Mouse (Mus musculus) left cerebral cortex, adult 8-10 months (tissue): Measurements from ENCODE around the gene Eef1akmt2. TPM values are rescaled to one million over a fixed set of nuclear protein-coding genes. Genes with fewer than 3 reads are reported as not detected.
A peak's percentile ranks its signal among the peaks of the same experiment; 100 is the strongest.

Source experiments
- DNase-seq, 2 experiments: peaks; one replicate each; pipeline ENCODE4 v3.0.0; 2022; ENCODE audit warnings: low spot score in 2 of 2
- total RNA-seq, 4 experiments: library from RNA; stranded (reverse); gene quantifications; 2 replicates each; pipeline ENCODE4 v1.2.4; 2022

The Eef1akmt2 gene
- total RNA-seq, 4 experiments from 2014 or later, result 34.1 to 38.8 (median 37.0) TPM

DNA sequence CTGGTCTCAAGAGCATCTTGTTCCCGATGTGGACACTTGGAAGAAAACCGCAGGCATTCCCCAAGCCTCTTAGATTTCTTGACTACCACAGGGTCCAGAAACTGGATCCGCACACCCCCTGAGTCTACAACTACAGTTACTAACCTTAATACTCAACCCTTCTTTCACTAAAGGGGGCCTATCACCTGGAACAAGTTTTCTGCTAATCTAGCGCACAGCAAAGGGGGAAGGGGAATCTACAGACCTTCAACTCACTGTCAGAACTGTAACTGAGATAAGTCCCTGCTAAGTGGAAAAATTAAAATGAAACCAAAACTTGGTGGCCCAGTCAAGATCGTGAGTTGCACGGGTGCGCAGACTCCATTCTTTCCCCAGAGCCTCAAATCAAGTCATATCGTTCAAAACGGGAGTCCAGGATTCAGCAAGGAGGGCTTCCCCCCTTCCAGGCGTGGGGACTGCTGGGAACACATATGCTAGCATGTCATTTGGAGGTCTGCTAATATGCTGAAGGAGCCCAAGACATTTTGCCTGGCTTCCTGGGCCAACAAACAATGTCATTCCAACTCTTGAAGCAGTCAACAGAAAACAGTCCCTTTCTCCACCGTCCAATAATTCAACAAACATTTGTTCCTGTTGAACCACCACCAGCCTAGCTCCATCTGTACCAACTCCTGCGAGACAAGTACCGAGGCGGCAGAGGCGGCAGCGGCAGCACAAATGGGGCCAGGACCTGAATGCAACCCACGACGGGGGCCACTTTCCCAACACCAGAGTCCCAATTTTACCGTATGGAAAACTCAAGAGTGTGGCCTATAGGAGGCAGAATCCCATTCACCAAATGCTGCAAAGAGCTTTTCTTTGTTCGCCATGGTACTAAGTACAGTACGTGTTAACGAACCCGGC lies 40.5 kb downstream of the Eef1akmt2 start:
- no peak for DNase-seq

DNA sequence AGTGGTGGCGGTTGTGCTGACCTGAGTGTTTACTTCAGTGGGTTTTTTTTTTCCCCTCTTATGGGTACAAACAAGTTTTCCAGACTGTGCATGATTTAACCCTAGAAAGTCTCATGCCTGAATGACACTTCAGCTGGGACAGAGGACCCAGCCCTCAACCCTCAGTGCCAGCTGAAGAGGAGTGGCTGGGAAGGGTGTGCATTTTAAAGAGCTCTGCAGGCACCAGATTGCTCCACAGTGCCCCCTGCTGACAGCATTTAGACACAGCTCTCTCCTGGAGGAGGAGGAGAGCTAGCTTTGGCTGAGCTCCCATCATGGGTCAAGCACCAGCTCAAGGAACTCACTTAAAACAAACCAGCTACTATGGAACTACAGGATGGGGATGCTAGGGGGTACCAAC lies 41.6 kb downstream of the Eef1akmt2 start:
- DNase-seq, result peak; percentile 82 to 86

DNA sequence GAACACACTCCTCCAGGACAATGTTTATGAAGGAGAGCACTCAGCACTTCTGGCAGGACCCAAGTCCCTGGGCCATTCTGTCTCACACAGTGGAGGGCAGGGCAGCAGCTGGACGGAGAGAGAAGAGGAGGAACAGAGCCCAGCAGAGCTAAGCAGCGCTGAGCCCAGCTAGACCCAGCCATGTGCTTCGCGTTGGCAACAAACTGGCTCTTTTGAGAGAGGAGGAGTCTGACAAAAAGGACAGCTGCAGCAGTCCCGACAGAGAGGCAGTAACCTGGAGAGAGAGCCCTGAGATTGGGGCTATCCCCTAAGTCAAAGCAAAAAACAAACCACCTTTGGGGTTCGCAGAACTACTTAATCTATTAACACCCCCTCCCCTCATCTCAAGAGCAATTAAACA lies 42.1 kb downstream of the Eef1akmt2 start:
- DNase-seq, result peak; percentile 59 to 77

DNA sequence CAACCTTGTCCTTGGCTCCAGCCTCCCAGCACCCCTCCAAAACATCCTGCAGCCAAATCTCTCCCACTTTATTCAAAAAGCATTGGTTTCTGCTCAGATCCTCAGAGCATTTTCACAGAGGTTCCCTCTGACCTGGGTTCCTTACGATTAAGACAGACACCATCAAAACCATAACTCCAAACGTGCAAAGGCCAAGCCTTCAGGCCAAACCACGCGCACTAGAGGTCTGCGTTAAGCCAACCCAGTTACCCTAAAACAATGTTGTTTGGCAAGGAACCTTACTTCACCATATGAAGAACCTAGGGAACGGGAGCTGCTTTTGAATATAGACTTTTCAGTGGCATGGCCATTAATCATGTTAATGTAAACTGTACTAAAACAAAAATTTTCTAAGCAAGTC lies 42.8 kb downstream of the Eef1akmt2 start:
- DNase-seq, result no peak

DNA sequence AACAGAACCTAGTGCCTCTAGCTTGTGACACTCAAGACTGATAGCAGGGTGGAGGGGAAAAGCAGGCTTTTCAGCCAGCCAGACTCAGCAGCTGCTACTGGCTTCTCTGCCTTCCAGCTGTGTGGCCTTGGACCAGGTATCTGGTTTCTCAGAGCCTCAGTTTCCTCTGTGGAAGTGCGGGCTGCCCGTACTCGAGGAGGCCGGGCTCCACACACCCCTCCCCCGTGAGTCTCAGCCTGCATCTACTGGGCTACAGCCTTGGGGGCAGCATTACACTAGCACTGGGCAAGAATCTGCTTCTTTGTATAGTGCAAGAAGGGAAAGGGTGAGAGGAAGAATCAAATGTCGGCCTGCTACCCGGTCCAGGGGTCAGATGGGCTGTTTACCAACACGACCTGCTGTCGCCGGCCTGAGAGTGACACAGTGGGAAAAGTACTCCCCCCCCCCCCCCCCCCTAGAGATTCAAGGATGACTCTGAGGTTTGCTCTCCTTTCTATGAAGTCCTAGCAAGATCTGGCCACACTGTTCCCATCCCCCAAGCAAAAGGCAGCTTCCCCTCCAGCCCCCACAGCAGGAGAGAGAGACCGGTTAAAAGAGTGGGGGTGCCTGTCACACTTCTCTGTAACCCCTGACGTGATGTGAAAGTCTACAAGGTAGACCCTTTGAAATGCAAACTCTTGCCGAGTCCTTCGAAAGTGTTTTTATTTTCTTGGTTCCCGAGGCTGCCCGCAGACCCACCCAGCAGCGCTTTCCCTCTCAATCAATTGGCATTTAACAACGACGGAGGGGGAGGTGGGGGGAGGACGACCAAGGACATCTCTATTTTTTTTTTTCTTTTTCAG lies 43.4 kb downstream of the Eef1akmt2 start:
- DNase-seq, result no peak

DNA sequence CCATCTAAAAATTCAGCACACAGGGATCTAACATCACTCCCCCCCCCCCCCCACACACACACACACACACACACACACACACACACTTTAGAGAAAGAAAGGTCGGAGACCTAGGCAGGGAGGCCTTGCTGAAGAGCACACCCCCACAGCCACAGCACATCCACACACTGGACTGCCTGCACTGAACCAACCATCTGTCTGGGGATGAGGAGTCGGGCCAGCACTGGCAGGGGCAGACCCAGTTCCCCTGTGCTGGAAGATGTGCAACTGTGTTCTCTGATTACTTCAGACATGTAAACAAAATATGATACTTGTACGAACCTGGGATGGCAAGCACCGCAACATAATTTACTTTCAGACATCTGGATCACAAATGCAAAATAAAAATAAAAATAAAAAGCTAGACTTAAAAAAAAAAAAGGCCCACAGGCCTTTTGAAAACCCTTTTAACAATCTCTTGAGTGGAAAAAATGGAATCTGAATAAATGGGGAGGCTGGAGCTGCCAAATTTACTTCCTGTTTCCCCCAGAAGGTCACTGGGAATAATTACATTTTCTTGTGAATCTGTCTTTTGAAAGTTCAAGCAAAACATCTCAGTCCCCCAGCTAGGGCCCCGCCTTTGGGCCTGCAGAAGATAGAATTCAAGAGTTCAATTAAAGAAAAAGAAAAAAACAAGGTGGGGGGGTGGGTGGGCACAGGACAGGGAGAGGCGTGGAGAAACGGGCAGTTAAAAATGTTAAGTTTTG lies 44.2 kb downstream of the Eef1akmt2 start:
- no peak for DNase-seq

DNA sequence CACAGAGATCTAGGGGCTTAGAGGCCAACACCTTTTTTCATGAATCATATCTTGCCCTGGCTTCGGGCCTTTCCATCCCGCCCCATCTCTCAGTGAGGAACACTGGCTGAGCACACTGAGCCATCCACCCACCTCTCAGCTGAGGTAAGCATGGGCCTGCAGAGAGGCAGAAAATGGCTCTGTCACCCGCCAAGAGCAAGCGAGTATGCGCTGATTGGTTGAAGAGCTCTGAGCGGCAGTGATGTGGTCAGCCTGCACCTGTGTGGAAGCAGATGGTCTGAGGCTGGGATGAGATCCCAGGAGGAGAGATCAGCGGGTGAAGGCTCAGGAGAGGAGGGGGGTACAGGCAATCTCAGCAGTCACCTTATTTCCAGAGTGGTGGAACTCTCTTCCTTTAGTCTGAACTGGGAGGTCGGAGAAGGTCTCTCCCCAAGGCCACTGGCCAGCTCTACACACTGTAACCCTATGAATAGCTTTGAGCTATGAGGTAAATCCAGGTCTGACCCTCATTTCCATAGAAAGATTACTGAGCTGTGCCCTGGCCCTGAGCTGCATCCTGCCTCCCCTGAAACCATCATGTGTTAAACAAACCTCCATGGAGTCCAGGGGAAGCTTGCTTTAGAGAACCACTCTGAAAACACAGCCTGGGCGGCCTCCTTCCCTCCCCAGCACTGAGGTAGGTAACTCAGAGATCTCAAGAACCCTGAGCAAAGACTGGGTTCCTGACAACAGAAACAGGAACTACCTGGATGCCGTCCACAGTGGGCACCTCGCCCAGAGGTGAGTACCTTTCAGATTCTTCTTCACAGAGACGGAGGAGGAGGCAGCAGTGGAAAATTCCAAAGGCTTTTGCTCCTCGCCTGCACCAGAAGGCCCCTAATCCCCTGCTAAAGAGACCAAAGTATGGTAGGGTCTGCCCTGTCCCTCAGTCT lies 45.3 kb downstream of the Eef1akmt2 start:
- DNase-seq, result peak in 1 of 2 experiments; percentile 71

DNA sequence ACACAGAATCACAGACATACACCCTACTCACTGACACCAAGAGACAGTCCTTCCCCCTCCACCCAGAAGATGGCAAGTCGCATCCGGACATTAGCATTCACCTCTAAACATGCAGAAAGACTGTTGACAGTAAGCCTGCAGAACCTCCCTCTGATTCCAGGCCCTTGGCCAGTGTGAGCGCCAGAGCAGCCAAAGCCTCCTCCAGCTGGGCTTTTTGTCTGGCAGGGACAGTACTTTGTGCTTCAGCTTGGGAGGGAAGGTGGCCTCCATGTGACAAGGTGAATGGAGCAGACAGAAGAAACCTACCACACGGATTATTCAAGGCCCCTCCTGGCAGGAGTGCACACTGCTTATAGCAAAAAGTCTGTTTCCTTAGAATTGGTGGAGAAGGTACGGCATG lies 46.2 kb downstream of the Eef1akmt2 start:
- DNase-seq, result no peak

DNA sequence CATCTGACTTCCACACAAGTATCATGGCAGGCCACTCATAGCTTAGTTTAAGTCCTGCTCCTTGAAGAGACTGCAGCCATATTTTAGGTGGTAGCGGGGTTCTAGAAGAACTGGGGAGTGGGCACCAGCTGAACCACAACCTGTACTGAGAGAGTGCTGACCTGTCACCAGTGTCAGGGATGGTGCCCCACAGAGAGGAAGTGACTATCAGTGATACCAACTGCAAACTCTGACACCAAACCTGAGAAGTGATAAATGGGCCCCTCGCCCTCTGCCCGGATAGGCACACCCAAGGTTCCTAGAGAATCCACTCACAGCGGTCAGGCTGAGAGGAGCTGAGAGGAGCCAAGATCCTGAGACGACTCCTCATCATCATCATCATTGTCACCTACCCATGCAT lies 47.5 kb downstream of the Eef1akmt2 start:
- no peak for DNase-seq

DNA sequence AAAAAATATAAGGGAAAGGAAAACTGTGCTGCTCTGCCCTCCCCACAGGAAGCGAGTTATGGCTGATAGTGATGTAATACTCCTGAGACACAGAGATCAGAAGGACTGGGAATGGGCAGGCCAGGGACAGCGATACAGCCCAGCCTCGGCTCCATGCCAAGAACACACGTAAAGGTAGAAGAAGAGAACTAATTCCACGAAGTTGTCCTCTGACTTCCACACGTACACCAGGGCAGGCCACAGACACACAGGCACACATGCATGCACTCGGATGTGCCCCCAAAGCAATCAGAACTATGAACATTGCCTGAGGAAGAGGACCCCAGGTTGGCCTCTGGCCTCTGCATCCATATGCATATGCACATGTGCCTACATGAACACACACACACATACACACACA lies 48.0 kb downstream of the Eef1akmt2 start:
- no peak for DNase-seq

DNA sequence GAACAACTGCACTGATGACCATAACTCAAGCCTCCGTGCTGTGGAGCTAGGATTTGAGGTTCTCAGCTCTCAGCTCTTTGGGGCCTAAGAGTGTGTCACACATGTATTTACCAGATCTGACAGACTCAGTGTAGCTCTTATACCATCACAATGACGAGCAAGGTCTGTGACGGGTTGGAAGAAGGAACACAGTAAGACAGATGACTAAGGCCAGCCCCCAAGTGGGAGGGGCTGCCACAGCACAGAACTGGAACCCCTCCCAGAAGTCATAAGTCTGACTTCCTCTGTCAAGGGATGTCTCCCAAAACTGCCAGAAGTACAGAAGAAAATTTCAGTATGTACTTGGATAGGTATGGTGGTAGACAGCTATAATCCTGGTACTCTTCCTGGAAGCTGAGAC lies 48.5 kb downstream of the Eef1akmt2 start:
- DNase-seq, result no peak

DNA sequence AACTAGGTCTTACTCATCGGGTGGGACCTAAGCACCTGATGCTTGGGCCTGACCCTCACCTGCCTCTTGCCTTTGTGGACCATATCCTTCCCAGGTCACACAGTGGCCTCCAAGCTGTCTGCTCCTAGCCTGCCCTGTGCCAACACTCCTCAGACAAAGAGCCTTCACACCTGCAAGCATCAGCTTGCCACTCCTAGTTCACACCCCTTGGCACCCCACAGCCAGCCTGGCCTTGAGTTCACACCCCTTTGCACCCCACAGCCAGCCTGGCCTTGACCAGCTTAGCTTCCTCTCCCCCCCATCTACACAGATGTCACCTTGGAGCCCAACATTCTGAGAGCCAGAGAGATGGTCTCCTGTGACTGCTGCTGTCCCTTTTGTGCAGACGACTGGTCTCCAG lies 49.1 kb downstream of the Eef1akmt2 start:
- DNase-seq, result no peak

DNA sequence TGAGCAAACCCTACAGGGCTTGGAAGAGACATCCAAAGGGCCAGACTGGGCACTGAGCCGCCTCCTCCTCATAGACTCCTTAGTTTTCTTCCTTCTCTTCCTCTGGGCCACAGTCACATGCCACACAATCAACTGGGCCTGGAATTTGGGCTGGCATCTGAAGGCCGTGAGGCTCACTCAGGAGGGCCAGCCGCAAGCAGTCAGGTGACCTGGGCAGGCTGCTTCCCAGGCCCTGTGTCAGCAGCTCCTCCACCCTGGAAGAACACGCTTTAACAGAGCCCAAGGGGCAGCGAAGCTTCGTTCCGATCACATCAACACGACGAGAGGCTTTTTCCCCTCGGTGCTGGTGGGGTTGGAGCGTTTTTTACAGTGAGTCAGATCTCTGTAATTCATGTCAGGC lies 49.8 kb downstream of the Eef1akmt2 start:
- peak in 1 of 2 experiments; percentile 8 for DNase-seq

DNA sequence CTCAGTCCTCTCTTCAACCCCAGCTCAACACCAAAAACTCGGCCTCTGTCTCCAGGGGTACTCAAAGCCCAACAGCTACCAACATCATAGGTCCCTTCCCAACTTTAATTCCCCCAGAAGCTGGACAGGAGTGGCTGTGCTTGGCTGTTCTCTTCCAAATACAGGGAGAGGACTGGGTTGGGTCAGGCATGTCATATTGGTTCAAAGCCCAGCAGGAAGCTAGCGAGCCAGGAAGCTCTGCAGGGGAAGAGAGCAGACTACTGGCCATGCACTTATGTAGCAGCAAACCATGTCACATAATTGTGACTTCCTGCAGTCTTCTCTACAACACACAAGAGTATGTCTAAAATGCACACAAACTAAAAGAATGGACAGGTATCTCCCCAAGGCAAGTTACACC lies 50.4 kb downstream of the Eef1akmt2 start:
- DNase-seq, result peak in 1 of 2 experiments; percentile 3

DNA sequence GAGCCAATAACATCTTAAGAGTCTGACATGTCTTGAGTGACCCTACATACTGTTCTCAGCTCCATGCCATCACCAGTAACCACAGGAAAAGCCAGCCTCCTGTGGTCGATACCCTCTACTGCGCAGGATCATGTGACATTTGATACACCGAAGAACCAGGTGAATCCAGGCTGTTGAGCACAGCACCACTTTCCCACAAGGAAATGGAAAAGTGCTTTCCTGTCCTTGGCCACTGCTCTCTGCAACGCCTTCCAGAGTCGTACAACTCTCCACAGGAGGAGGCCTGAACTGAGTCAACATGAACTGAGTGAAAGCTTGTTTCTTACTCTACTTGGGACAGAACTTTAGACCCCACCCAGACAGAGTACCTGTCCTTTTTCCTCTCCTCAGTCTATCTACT lies 51.0 kb downstream of the Eef1akmt2 start:
- no peak for DNase-seq

DNA sequence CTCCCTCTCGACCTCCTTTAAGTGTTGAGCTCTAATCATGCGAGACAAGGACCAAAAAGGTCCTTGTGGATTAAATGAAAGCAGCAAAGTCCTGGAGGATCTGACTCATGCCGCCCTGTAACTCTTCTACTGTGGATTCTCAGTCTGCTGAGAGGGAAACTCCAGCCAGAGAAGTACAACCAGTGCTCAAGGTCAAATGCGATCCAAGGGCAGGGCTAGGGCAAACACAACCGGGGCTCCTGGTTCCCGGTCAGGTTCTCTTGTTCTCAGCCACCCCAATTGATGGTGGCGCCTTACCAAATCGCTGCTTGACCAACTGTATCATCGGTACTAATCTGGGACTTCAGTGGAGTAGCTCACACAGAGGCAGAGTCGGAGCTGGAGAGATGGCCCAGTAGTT lies 51.6 kb downstream of the Eef1akmt2 start:
- DNase-seq, result no peak

DNA sequence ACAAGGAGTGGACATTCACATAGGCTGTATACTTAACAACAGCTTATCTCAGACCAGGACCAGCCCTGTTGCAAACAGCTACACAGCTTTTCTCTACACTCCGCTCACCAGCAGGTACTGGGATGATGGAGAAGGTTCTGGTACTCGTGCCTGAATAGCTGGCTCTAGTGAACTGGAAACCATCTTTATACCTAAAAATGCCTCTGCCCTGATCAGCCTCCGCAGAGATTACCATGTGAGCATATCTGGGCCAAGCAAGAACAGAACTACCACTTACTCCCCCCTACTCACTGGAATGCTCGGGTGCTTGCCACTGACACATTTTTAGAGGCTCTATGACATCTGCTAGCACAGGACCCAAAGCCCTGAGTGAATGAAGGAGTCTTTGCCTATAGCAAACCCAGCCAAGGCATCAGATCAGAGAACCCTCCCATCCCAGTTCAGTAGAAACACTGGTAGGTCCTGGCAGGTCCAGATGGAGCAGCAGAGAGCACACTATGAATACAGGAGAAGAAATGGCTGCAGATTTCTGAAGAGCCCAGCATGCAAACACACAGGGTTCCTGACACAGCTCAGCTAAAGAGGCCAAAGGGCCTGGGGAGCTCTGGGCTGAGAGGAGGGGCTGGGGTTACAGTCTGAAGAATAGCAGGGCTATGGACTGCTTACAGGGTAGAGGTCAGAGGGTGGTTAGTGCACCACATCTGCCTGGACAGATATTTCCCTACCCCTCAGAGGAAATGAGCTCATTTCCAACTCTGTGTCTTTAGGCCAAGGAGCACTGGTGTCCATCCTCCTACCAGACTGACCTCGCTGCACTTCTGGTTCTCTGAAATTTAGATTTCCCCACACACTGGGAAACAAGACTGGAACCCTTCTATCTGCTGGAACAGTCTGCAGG lies 53.1 kb downstream of the Eef1akmt2 start:
- no peak for DNase-seq

DNA sequence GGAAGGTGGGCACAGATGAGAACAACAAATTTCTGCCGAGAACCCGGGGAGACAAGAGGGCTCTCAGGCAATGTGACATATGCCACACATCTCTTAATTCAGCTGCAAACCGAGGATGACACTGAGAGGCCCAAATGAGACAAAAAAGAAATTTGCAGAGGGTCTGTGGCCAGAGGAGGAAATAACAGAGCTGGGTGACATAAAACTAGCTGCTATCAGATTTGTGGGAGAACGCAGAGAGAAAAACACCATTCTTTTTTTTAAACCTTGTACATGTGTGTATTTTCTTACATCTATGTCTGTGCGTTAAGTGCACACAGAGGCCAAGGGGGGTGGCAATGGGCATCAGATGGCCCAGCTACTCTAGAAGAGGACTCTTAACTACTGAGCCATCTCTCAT lies 57.3 kb downstream of the Eef1akmt2 start:
- DNase-seq, result no peak

DNA sequence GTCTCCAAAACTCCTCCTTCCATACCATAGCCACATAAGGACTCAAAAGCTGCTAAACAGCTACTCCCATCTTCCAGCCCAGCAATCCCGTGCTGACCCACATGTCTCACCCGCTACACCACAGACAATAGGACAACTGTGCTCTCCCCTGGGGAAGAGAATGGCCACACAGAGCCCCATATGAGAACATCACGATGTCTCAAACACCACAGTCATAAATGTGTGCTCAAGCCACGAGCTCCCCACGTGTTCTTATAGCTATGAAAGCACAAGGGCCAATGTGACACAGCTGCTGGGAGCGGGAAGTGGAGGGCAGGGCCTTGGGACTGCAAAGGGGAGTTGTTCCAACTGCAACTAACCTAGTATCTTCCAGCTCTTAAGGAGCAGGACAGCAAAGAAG lies 59.0 kb downstream of the Eef1akmt2 start:
- DNase-seq, result peak in 1 of 2 experiments; percentile 65
